Mouse (Mus musculus): ENCODE data around the gene Adgrf5.
"Not testable (repeated sequence)": the region's sequence is repeated elsewhere in the genome, so short reads cannot be mapped to it uniquely, and the experiment has no call there.

Adgrf5 gene

DNA sequence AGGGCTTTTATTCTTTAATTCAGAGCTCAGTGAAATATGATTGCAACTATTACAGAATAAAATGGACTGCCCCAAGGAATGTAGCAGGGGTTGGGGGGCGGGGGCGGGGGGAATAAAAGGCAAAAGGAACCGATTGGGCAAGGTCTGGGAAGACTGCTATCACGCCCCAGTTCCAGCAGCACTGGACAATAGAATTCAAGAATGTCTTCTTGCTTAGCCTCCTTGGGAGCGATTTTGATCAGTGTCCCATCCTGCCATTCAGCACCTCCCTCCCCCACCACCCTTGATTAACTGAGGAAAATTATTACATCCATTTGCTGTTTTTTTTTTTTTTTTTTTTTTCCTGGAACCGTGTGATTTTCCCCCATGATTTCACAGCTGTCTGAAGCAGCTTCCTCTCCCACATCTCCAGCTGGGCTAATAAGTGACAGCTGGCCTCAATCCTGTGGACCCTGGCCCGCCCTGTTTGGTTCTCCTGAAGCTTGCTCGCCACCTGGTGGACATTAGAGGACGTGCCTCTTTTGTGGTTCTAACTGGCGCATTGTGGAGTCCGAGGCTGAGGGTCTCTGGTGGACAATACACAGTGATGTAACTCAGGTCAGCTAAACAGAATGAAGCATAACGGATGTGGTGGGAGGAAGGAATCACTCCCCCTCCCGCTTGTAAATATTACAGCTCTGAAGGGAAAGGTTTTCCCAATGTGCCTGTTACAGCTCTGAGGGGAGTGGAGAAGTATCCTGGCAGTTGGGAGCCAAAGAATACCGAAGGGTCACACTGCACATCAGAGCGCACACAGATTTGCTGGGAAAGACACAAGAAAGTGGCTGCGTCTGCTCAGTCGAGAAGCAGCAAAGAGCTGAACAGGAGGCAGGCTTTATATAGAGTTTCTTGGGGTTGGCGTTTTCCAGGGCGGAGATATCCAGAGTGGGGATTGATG lies 100.3 kb downstream of the Adgrf5 start:
- DNase-seq (ENCODE audit: low spot score in 2 of 2): peak; percentile 53 to 73

DNA sequence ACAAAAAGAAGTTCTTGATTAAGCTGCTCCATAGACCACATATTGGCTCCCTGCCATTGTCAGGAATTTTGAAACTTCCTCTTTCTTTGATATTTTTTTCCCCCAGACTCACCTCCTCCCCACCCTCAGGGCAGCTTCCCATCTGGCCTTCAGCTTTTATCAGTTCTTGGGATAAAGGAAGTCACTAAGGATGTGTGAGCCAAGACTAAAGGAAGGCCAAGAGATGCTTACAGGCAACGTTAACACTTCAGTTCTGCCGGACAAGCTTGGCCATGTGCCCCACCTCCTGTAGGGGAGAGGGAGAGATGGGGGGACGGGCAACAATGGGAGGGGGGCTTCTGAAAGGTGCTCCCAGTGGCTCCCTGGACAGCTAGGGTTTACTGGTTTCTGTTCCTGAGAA lies 109.8 kb downstream of the Adgrf5 start:
- peak in 1 of 2 experiments; percentile 50 for DNase-seq (ENCODE audit: low spot score in 2 of 2)

DNA sequence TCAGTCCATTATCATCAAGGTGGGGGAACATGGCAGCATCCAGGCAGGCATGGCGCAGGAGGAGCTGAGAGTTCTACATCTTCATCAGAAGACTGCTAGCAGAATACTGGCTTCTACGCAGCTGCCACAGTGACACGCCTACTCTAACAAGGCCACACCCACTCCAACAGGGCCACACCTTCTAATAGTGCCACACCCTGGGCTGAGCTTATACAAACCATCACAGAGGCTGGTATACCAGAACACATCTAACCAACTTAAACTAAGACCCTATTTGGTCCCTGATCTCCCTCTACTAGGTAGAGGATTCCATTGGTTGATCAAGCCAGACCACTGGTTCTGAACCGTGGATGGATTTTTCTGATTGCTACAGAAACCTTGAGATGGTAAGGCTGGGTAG lies 112.3 kb downstream of the Adgrf5 start:
- DNase-seq (ENCODE audit: low spot score in 2 of 2): no peak

DNA sequence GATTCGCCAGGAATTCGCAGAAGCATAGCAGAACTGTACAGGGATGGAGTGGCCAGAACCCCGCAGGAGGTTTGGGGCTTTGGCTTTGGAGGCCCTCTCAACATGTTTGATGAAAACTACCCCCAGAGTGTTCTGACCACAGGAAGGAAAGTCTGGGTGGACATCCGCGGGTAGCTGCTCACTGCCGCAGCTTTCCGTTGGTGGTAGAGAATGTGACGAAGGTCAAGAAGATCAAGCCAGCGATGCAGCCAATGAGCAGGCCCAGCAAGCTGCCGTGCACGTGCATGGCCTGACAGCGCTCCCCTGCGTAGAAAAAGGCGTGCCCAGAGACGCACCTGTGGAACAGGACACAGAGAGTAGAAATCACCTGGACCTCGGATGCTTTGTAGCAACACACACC lies 114.5 kb downstream of the Adgrf5 start:
- DNase-seq (ENCODE audit: low spot score in 2 of 2): no peak

DNA sequence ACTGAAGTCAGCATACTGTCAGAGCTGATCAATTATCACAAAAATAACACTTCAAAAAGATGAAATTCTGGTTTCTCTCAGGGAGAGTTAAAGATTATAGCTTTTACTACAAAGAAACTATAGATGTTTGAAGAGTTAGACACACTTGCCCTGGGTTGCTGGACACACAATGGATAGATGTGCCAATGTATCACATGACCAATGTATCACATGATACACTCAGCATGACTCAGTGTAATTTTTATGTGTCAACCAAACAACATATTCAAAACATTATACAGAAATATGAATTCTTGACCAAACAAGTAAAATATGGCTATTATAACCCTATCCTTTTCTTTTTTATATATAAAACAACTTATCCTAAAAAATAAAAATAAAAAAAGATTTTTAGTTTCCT lies 117.4 kb downstream of the Adgrf5 start:
- DNase-seq (ENCODE audit: low spot score in 2 of 2): no peak

DNA sequence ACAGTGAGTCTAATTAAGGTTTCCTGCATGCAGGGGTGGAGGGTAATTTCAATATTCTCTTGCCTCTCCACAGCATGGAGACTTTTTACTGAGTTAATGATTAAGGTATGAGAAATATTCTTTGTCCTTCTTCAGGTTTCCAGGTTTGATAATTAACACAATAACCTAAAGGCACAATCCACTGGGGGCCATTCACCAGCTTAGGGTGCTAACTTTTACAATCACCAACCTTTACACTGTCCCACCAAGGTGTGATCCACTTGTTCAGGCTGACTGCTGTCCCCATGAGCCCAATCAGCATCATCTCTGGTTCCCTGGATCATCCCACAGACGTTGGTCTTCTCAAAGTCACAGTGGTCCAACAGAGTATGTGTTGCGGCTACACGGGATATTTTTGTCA lies 125.7 kb downstream of the Adgrf5 start:
- DNase-seq (ENCODE audit: low spot score in 2 of 2): no peak

DNA sequence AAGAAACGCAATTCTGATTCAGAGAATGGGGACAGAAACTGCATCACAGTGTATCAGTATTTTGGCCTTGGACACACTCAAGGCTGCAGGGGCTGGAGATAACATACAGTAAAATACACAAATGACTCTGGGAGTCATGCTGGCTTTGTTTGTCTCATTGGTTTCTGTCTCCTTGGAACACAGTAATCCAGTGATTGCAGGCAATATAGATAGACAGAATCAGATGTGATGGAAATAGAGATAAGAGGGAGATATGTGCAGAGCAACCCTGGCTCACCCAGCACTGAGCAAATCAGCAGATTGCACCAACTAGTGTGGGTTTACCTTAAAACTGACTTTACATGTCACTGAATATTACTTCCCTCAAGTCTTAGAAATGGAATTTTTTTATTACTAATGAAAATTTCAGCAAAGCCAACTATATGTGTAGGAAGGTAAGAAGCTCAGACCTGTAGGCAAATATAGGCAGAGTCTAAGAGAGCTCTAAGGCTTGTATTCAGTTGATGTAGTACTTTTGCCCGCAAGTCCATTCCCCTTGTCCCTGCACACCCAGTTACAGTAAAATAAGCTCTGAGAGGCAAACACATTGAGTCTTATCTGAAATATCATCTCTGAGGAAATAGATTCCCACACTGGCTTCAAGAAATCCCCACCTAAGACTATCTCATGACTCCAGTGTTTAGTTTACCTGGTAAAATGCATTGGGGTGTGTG lies 128.3 kb downstream of the Adgrf5 start:
- DNase-seq (ENCODE audit: low spot score in 2 of 2): no peak

DNA sequence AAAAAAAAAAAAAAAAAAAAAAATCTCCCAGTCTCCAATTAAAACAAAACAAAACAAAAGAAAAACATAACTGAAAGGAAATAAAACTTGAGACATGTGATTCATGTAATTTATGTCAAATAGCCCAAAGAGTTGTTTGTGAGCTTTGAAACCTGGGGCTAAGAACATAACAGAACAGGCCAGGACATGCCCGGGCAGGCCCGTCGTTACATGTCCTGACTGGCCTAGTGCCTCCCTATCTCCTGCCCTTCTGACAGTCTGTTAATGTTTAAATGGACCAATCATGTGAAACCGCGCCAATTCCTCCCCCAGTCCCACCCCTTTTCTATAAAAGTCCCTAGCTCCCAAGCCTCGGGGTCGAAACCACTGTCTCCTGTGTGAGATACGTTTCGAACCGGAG lies 130.1 kb downstream of the Adgrf5 start:
- DNase-seq (ENCODE audit: low spot score in 2 of 2): not testable (repeated sequence)

DNA sequence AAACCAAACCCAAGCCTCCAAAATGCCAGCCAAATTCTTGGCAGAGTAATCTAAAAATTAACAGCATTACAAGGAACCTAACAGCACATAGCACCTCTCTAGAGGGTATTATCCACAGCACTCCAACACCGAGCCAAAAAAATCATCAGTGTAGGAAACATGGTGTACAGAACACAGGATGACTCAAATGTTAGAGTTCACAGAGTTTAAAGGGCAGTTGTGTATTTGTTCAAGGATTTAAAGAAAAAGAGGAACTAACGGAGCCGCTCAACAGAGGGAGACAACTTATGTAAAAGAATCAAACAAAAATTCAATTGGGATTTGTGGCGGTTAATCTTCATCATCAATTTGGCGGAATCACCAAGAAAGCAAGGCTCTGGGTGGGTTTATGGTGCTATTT lies 135.3 kb downstream of the Adgrf5 start:
- DNase-seq (ENCODE audit: low spot score in 2 of 2): no peak

DNA sequence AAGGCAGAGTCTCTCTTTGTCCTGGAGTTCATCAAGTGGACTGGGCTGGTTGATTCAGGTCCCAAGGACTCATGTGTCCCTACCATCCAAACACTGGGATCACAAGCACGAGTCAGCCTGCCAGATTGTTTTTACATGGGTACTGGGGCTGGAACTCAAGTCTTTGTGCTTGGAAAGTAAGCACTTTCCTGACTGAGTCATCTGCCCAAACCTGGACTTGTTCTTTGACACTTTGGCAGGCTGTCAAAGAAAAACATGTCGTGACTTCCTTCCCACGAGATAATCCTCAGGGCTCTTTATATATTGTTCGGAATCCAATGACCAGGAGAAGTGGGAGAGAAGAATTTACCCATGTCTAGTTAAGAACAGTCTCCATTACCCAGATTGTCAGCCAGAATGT lies 137.3 kb downstream of the Adgrf5 start:
- no peak for DNase-seq (ENCODE audit: low spot score in 2 of 2)

DNA sequence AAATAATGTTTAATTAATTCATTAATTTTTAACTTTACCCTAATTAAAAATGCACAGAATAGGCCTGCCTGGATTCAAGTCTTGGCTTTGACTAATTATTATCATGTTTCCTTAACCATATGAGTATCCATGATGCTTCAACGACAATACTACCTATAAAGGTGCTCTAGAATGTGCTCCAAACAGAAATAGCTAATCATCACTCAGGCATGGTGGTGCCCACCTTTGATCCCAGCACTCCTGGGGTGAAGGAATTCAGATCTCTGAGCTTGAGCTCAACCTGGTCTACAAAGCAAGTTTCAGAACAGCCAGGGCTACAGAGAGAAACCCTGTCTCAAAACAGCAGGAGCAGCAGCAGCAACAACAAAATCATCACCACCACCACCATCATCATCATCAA lies 140.3 kb downstream of the Adgrf5 start:
- DNase-seq (ENCODE audit: low spot score in 2 of 2): no peak

DNA sequence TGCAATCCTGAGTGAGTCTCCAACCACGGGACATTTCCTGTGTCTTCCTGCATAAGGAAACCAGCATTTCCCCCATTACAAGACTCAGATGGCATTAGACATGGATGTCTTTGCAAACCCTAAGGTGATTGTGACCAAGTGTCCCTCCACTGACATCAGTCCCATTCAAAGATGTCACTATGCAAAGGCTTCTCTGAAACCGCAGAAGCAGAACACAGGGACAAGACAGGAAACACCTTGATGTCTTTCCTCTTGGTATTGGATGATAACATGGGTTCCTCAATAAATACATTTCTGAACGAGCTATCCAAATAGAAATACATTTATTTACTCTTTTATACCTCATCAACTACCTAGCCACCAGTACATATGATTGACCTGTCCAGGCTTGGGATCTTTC lies 141.0 kb downstream of the Adgrf5 start:
- no peak for DNase-seq (ENCODE audit: low spot score in 2 of 2)

DNA sequence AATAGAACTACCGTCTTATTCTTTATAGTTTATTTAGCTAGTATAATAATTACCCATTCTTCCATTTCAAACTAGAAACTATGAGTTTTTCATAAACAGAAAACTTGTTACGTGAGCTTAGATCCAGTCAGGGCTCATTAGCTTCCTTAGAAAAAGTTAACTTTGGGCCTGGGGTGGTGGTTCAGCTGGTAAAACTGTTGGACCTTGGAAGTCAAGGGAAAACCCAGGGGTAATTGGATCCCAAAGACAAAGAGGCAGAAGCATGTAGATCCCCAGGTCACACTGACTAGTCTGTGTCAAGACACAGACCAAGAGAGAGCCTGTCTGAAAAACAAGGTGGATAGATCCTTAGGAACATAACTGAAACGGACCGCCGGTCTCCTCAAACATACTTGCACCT lies 141.4 kb downstream of the Adgrf5 start:
- no peak for DNase-seq (ENCODE audit: low spot score in 2 of 2)

DNA sequence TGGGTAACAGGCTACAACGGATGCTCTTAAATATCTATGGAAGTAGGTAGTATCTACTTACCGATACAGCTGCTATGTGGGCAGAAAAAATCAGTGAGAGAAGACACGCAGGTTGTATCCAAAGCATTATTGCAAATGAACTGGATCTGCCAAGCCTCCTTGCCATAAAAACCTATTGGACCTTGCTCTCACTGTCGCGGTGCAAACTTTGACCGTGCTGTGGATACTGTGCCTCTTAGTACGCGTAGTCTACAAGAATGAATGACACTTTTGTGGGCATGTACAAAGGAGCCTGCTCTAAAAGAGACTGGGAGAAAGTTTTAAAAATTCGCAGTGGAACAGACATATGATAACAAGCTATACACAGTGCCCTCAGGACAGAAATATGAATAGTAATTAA lies 142.3 kb downstream of the Adgrf5 start, which contains the start of gene Mep1a:
Gene Mep1a, minus strand, starts transcription at position 221 of the 400 bp plus-strand sequence.
- no peak for DNase-seq (ENCODE audit: low spot score in 2 of 2)

DNA sequence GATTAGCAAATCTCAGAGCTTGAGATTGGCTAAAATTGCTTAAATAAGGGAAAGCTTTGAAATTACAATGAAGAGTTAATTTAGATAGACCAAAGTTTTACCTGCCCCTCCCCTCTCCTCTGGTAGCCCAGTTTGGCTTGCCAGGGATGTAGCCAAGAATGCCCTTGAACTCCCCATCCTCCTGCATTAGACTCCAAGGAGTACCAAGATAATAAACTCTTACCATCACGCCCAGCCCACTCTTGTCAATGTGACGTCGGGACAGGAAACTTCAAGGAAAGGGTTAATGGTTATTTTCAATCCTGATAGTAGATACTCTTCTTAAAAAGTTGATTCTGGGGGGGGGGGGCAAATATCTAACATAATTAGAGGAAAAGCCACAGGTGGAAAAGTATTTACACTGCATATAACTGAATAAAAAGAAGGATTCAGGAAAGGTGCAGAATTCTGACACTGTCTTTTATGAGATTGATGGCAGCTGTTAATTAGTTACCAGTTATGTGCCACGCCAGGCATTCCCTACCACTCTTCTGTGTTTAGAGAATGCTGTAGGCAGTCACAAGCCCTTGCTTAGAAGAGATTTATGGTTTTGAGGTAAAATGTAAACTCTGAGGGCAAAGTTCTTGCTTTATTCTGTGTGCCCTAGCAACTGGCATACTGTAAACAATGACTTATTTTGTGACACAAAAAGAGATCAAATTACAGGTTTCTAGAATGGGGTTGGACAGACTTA lies 143.8 kb downstream of the Adgrf5 start:
- DNase-seq (ENCODE audit: low spot score in 2 of 2): no peak

DNA sequence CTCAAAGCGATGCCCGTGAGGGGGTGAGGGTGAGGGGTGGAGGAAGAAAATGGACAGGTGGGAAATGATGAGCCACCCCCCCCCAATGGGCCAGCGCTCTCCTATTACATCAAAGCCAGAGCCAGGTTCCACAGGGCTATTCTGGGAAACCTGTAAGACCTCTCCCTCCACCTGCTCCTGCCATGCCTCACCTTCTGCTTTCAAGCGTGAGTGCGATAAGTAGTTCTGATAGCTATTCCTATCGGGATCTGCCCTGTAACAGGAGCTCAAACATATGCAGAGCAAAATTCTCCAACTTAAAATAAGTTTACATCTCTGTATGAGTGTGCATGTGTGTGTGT lies 144.3 kb downstream of the Adgrf5 start:
- no peak for DNase-seq (ENCODE audit: low spot score in 2 of 2)
